Mouse (Mus musculus) gastrocnemius, postnatal 36 days (tissue): ENCODE data around the gene Chat. TPM values are rescaled to one million over a fixed set of nuclear protein-coding genes. Genes with fewer than 3 reads are reported as not detected.
"Not testable (repeated sequence)": the region's sequence is repeated elsewhere in the genome, so short reads cannot be mapped to it uniquely, and the experiment has no call there.

ENCODE experiments used
- DNase-seq, 2 experiments: peaks; one replicate each; pipeline ENCODE4 v3.0.0; 2022
- intact Hi-C: fragments of 180-260 bp; cut with DNase I; formaldehyde crosslinking; loops from one replicate; pipeline ENCODE4 v1.15.1; 2025
- total RNA-seq, 2 experiments: library from RNA; stranded (reverse); gene quantifications; 2 replicates each; pipeline ENCODE4 v1.2.3; 2021

Chat gene
- total RNA-seq, 2 experiments from 2014 or later, result not detected

GRCm38 (mm10) chr14:32463211-32464040 is 2.4 kb downstream of the Chat start:
- intact Hi-C loops, result no loop called here
- no peak for DNase-seq

GRCm38 (mm10) chr14:32452552-32452951 is 13.2 kb downstream of the Chat start:
- intact Hi-C loops, result no loop called here
- no peak for DNase-seq

GRCm38 (mm10) chr14:32446989-32447388 is 18.8 kb downstream of the Chat start:
- DNase-seq, result no peak
- intact Hi-C loops, result no loop called here

- intact Hi-C loops, result no loop called here
Measured at GRCm38 (mm10) chr14:32443446-32443845, 22.3 kb downstream of the Chat start.

GRCm38 (mm10) chr14:32439744-32440143 is 26.0 kb downstream of the Chat start:
- DNase-seq, result no peak
- intact Hi-C loops, result loop anchor here (5.0 kb wide), 1 partner anchor 817 kb away; no protein-coding TSS in a partner anchor

More at GRCm38 (mm10) chr14:32443446-32443845, 22.3 kb downstream of the Chat start:
- DNase-seq, result no peak

- no peak for DNase-seq
- intact Hi-C loops, result loop anchor here (5.0 kb wide), 1 partner anchor 817 kb away; no protein-coding TSS in a partner anchor
Measured at GRCm38 (mm10) chr14:32439316-32439715, 26.5 kb downstream of the Chat start.

GRCm38 (mm10) chr14:32437352-32437793 is 28.4 kb downstream of the Chat start:
- intact Hi-C loops, result loop anchor here (5.0 kb wide), 1 partner anchor 815 kb away; no protein-coding TSS in a partner anchor
- DNase-seq, result no peak

GRCm38 (mm10) chr14:32429030-32429602 is 36.7 kb downstream of the Chat start:
- DNase-seq, result no peak
- intact Hi-C loops, result no loop called here

GRCm38 (mm10) chr14:32423946-32424345 is 41.8 kb downstream of the Chat start:
- intact Hi-C loops, result no loop called here
- no peak for DNase-seq

GRCm38 (mm10) chr14:32418747-32419146 is 47.0 kb downstream of the Chat start:
- no peak for DNase-seq
- intact Hi-C loops, result no loop called here

GRCm38 (mm10) chr14:32412075-32412474 is 53.7 kb downstream of the Chat start:
- intact Hi-C loops, result no loop called here
- no peak for DNase-seq

- DNase-seq, result no peak
- intact Hi-C loops, result no loop called here
Measured at GRCm38 (mm10) chr14:32410084-32410483, 55.7 kb downstream of the Chat start.

- intact Hi-C loops, DNase-seq: not testable (repeated sequence)
Measured at GRCm38 (mm10) chr14:32405399-32405798, 60.4 kb downstream of the Chat start.

GRCm38 (mm10) chr14:32388196-32388595 is 77.6 kb downstream of the Chat start, which contains the start of gene 1700024G13Rik:
Gene 1700024G13Rik, minus strand, starts transcription at chr14:32388391.
- intact Hi-C loops, result no loop called here
- no peak for DNase-seq

- intact Hi-C loops, result no loop called here
- DNase-seq, result no peak
Measured at GRCm38 (mm10) chr14:32381619-32382018, 84.2 kb downstream of the Chat start.

GRCm38 (mm10) chr14:32381066-32381465 is 84.7 kb downstream of the Chat start:
- intact Hi-C loops, result no loop called here
- DNase-seq, result no peak

GRCm38 (mm10) chr14:32380099-32380480 is 85.7 kb downstream of the Chat start:
- no peak for DNase-seq
- intact Hi-C loops, result no loop called here

GRCm38 (mm10) chr14:32379395-32380098 is 86.2 kb downstream of the Chat start:
- DNase-seq, result no peak
- intact Hi-C loops, result no loop called here

- intact Hi-C loops, result no loop called here
- DNase-seq, result no peak
Measured at GRCm38 (mm10) chr14:32372510-32372909, 93.3 kb downstream of the Chat start.

GRCm38 (mm10) chr14:32369756-32370155 is 96.0 kb downstream of the Chat start:
- DNase-seq, result no peak
- intact Hi-C loops, result no loop called here

- intact Hi-C loops, result no loop called here
- no peak for DNase-seq
Measured at GRCm38 (mm10) chr14:32364359-32364758, 101.4 kb downstream of the Chat start.
